Mouse (Mus musculus): Measurements from ENCODE around the gene Itpr1. TPM values are rescaled to one million over a fixed set of nuclear protein-coding genes. Genes with fewer than 3 reads are reported as not detected.

Itpr1 gene
- polyA plus RNA-seq, 1 experiment from 2014 or later, result 4.0 TPM

DNA sequence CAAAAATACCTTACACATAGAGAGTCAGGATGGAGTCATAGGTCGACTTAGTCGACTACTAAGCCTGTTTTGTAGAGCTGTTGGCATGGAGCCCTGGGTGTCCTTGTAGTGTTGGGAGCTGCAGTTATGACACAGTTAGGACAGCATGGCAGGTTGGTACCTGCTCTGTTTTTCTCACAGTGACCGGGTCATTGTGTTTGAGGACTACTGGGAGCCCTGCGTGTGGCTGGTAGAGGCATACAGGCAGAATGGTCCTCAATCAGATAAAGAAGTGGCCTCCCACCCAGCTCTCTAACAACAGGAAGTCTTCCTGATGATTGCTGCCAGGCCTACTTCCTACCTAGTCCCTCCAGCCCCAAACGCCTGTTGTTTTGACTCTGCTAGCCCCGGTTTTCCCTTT is 20.2 kb downstream of the Itpr1 start:
- WGBS, result 40% methylated on average over 6 of the region's 6 CpGs
- H3K27ac ChIP-seq (replicated peaks), result no peak overlapping the region; the same call in 1 of the 2 replicates
- TF ChIP-seq EP300 (optimal IDR thresholded peaks at IDR 0.05) (no peak), CTCF (IDR thresholded peaks at IDR 0.05; ENCODE audit: low read depth) (no peak)
- ATAC-seq (ENCODE audit: low FRiP score, low TSS enrichment) (no peak), DNase-seq (ENCODE audit: low spot score) (no peak)
- H3K27me3 ChIP-seq (ENCODE audit: control insufficient read depth, insufficient read depth, low read length), result no peaks in the 10 kb centered on the region
- no peak overlapping the region for H3K9ac ChIP-seq (ENCODE audit: low read length)
- no peaks in the 10 kb centered on the region for H3K36me3 ChIP-seq (ENCODE audit: control insufficient read depth, insufficient read depth, low read length)
- H3K4me3 ChIP-seq (ENCODE audit: low read depth, low read length), result no peak overlapping the region
- no peaks in the 10 kb centered on the region for H3K9me3 ChIP-seq (ENCODE audit: control insufficient read depth, low read length)
- H3K4me2 ChIP-seq (replicated peaks; ENCODE audit: low read depth), result no peak overlapping the region
- 0 out of 2 replicates have a peak, but pooled peaks cover 2% of the 10 kb centered on the region for H3K4me1 ChIP-seq (replicated peaks; ENCODE audit: control insufficient read depth, insufficient read depth)

DNA sequence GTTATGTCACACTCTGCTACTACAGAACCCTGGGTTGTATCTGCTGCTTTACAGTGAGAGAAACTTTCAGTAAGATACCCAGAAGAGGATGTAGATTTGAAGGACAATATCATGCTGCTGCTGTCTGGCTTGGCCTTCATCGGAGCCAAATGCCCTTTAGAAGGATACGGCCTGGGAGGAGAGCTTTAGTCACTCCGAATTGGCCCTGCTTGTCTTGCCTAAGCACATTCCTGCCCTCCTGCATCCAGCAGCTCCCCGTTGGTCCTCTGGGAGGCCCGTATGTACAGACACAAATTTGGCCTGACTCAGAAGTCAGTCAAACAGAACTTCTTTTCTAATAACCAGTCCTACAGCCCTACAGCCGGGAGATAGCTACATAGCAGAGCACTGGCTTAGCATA is 21.6 kb downstream of the Itpr1 start:
- no peaks in the 10 kb centered on the region for H3K36me3 ChIP-seq (ENCODE audit: control insufficient read depth, insufficient read depth, low read length)
- H3K4me3 ChIP-seq (ENCODE audit: low read depth, low read length), result no peak overlapping the region
- 0 out of 2 replicates have a peak overlapping the region, but pooled peaks have one; percentile 25 for H3K27ac ChIP-seq (replicated peaks)
- no peak overlapping the region for H3K9ac ChIP-seq (ENCODE audit: low read length)
- TF ChIP-seq CTCF (IDR thresholded peaks at IDR 0.05; ENCODE audit: low read depth), result peak; percentile 9; the same call in 1 of the 2 replicates
- TF ChIP-seq EP300 (optimal IDR thresholded peaks at IDR 0.05), result no peak
- WGBS, result 55% methylated on average over 6 of the region's 6 CpGs
- no peak for ATAC-seq (ENCODE audit: low FRiP score, low TSS enrichment)
- H3K9me3 ChIP-seq (ENCODE audit: control insufficient read depth, low read length), result no peaks in the 10 kb centered on the region
- H3K4me2 ChIP-seq (replicated peaks; ENCODE audit: low read depth), result no peak overlapping the region
- no peaks in the 10 kb centered on the region for H3K27me3 ChIP-seq (ENCODE audit: control insufficient read depth, insufficient read depth, low read length)
- H3K4me1 ChIP-seq (replicated peaks; ENCODE audit: control insufficient read depth, insufficient read depth), result 0 out of 2 replicates have a peak, but pooled peaks cover 2% of the 10 kb centered on the region
- no peak for DNase-seq (ENCODE audit: low spot score)

DNA sequence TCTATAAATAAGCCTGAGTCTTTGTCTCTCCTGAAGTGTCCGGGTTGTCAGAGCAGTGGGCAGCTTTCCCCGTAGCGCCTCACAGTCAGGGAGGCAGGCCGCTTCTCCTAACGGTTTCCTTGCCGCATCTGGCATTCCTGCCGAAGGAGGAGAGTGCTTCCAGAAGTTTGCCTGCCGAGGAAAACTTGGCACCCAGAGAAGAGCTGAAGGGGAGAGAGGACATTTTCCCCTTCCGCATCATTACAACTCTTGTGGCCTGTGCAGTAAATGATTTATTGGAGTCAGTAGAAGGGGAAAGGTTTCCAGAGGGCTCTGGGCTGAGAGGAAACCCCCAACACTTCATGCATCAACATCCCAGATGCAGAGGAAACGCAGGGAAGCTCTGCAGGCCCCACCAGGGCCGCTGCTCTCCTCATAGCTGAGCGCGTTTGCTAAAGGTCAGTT is 22.8 kb downstream of the Itpr1 start:
- Histone ChIP-seq H3K9ac (ENCODE audit: low read length) (peak overlapping the region; percentile 2; the same call in 1 of the 2 replicates), H3K27me3 (ENCODE audit: control insufficient read depth, insufficient read depth, low read length) (no peaks in the 10 kb centered on the region)

DNA sequence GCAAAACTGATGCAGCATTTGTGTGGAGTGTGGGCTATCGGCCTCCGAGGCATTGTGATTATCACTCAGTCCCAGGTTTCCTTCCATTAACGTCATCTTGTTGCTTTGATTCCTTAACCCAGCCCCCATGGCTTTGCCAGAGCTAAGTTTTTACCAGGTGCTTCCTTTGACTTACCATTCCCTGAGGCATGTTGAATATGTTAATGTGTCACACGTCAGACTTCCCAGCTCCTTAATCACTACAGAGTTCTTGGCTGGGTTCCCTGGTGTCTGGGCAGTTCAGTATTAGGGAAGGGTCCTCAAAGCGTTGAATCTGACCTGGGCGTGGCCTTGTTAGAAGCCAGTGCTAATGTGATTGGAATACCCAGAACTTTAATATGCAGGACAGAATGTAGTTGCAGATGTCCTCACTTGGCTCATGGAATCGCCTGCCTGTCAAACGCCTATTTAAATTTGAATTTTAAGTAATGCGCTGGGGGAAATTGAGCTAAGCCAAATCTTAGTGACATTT is 23.6 kb downstream of the Itpr1 start:
- WGBS, result 62% methylated on average over 9 of the region's 9 CpGs
- Histone ChIP-seq H3K9ac (ENCODE audit: low read length) (no peak overlapping the region; the same call in 1 of the 2 replicates), H3K4me3 (ENCODE audit: low read depth, low read length) (no peak overlapping the region), H3K4me1 (replicated peaks; ENCODE audit: control insufficient read depth, insufficient read depth) (0 out of 2 replicates have a peak, but pooled peaks cover 2% of the 10 kb centered on the region), H3K27ac (replicated peaks) (peak overlapping the region; percentile 77), H3K9me3 (ENCODE audit: control insufficient read depth, low read length) (no peaks in the 10 kb centered on the region), H3K27me3 (ENCODE audit: control insufficient read depth, insufficient read depth, low read length) (no peaks in the 10 kb centered on the region), H3K36me3 (ENCODE audit: control insufficient read depth, insufficient read depth, low read length) (no peaks in the 10 kb centered on the region), H3K4me2 (replicated peaks; ENCODE audit: low read depth) (no peak overlapping the region)
- ATAC-seq (ENCODE audit: low FRiP score, low TSS enrichment) (no peak), DNase-seq (ENCODE audit: low spot score) (no peak)
- TF ChIP-seq EP300 (optimal IDR thresholded peaks at IDR 0.05), result no peak
- TF ChIP-seq CTCF (IDR thresholded peaks at IDR 0.05; ENCODE audit: low read depth), result no peak

More for the DNA sequence above, 22.8 kb downstream of the Itpr1 start:
- ATAC-seq (ENCODE audit: low FRiP score, low TSS enrichment), result peak; percentile 36; the same call in 1 of the 2 replicates
- Histone ChIP-seq H3K36me3 (ENCODE audit: control insufficient read depth, insufficient read depth, low read length) (no peaks in the 10 kb centered on the region), H3K4me3 (ENCODE audit: low read depth, low read length) (no peak overlapping the region), H3K27ac (replicated peaks) (peak overlapping the region; percentile 77), H3K4me2 (replicated peaks; ENCODE audit: low read depth) (peak overlapping the region; percentile 27; the same call in 1 of the 2 replicates), H3K4me1 (replicated peaks; ENCODE audit: control insufficient read depth, insufficient read depth) (0 out of 2 replicates have a peak, but pooled peaks cover 2% of the 10 kb centered on the region), H3K9me3 (ENCODE audit: control insufficient read depth, low read length) (no peaks in the 10 kb centered on the region)
- no peak for DNase-seq (ENCODE audit: low spot score)
- 35% methylated on average over 13 of the region's 13 CpGs for WGBS
- TF ChIP-seq CTCF (IDR thresholded peaks at IDR 0.05; ENCODE audit: low read depth), result no peak
- no peak for TF ChIP-seq EP300 (optimal IDR thresholded peaks at IDR 0.05)

DNA sequence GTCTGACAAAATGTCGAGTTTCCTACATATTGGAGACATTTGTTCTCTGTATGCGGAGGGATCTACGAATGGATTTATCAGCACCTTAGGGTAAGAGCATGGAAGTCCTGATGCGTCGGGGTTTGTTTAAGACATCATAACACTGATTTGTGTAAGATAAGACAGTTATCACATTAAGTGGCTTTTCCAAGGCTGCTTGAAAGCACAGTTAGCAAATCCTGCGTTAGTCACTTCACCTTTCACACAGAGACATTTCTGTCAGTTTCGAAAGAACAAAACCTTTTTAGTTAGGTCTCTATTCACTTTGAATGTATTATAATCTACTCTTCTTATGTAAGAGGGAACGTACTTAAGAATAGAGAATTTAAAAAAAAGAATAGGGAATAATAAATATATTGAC is 24.1 kb downstream of the Itpr1 start:
- Histone ChIP-seq H3K9ac (ENCODE audit: low read length) (no peak overlapping the region), H3K4me3 (ENCODE audit: low read depth, low read length) (no peak overlapping the region), H3K4me1 (replicated peaks; ENCODE audit: control insufficient read depth, insufficient read depth) (0 out of 2 replicates have a peak, but pooled peaks cover 2% of the 10 kb centered on the region), H3K4me2 (replicated peaks; ENCODE audit: low read depth) (no peak overlapping the region), H3K9me3 (ENCODE audit: control insufficient read depth, low read length) (no peaks in the 10 kb centered on the region), H3K27me3 (ENCODE audit: control insufficient read depth, insufficient read depth, low read length) (no peaks in the 10 kb centered on the region), H3K36me3 (ENCODE audit: control insufficient read depth, insufficient read depth, low read length) (no peaks in the 10 kb centered on the region), H3K27ac (replicated peaks) (no peak overlapping the region)
- TF ChIP-seq EP300 (optimal IDR thresholded peaks at IDR 0.05) (no peak), CTCF (IDR thresholded peaks at IDR 0.05; ENCODE audit: low read depth) (no peak)
- 72% methylated on average over 8 of the region's 8 CpGs for WGBS
- no peak for DNase-seq (ENCODE audit: low spot score)
- no peak for ATAC-seq (ENCODE audit: low FRiP score, low TSS enrichment)

DNA sequence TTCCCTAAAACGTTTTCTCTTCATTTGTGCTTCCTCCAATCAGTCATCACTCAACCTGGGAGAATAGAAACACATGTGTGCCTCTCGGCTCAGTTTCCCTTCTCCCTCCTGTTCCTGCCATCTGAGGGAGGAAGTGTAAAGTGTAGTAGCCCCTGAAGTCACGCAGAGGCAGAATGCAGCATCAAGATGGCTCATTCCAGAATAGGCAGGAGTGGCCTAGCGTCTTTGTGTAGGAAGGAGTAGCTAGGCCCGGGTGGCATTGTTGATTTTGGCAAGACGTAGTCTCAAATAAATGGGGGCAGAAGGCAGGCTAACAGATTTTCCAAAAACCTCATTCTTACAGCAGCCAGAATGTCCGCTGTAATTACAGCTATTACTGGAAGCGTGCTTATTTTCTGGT is 24.7 kb downstream of the Itpr1 start:
- Histone ChIP-seq H3K4me1 (replicated peaks; ENCODE audit: control insufficient read depth, insufficient read depth) (0 out of 2 replicates have a peak, but pooled peaks cover 2% of the 10 kb centered on the region), H3K36me3 (ENCODE audit: control insufficient read depth, insufficient read depth, low read length) (no peaks in the 10 kb centered on the region), H3K4me2 (replicated peaks; ENCODE audit: low read depth) (no peak overlapping the region), H3K9ac (ENCODE audit: low read length) (no peak overlapping the region), H3K4me3 (ENCODE audit: low read depth, low read length) (no peak overlapping the region), H3K27ac (replicated peaks) (no peak overlapping the region), H3K27me3 (ENCODE audit: control insufficient read depth, insufficient read depth, low read length) (no peaks in the 10 kb centered on the region), H3K9me3 (ENCODE audit: control insufficient read depth, low read length) (no peaks in the 10 kb centered on the region)
- DNase-seq (ENCODE audit: low spot score) (no peak), ATAC-seq (ENCODE audit: low FRiP score, low TSS enrichment) (no peak)
- 67% methylated on average over 8 of the region's 8 CpGs for WGBS
- TF ChIP-seq CTCF (IDR thresholded peaks at IDR 0.05; ENCODE audit: low read depth) (no peak), EP300 (optimal IDR thresholded peaks at IDR 0.05) (no peak)
